Mouse (Mus musculus): Measurements from ENCODE around the gene Glo1. TPM values are rescaled to one million over a fixed set of nuclear protein-coding genes. Genes with fewer than 3 reads are reported as not detected.
A peak's percentile ranks its signal among the peaks of the same experiment; 100 is the strongest.

Glo1 gene
- polyA plus RNA-seq, 1 experiment from 2014 or later: 224 TPM

DNA sequence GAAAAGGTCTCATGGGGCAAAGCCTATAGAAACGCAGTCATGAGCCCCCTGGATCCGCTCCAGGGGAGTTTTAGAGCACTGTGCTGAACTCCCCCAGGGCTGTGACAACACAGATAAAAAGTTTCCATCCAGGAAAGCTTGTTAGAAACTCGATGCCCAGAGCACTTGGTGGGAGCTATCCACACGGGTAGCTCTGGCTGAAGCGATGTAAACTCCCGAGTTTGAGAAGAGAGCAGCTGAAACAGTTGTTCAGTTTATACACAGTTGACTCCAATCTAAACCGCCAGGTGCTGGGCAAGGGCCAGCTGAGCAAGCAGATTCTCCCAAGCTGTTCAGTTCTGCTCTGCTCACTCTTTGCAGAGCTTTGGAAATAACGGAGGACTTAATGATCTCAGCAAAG lies 87.6 kb downstream of the Glo1 start:
- no peak for ATAC-seq (ENCODE audit: insufficient read depth, low FRiP score)
- Histone ChIP-seq H3K4me3 (replicated peaks; ENCODE audit: low read length) (no peak overlapping the region), H3K9ac (ENCODE audit: low read length) (no peak overlapping the region), H3K4me2 (ENCODE audit: low read depth, low read length) (0 out of 2 replicates have a peak overlapping the region, but pooled peaks have one; percentile 6), H3K27me3 (ENCODE audit: control insufficient read depth, insufficient read depth, low read length) (no peaks in the 10 kb centered on the region), H3K27ac (ENCODE audit: low read length) (peak overlapping the region; percentile 49; the same call in 1 of the 2 replicates), H3K4me1 (ENCODE audit: control insufficient read depth, insufficient read depth, low read length) (peaks cover 9% of the 10 kb centered on the region; the same call in 1 of the 2 replicates), H3K36me3 (ENCODE audit: control insufficient read depth, insufficient read depth, low read length) (no peaks in the 10 kb centered on the region), H3K9me3 (replicated peaks; ENCODE audit: control insufficient read depth, low read length) (no peaks in the 10 kb centered on the region)
- WGBS: 21% methylated on average over 8 of the region's 8 CpGs

DNA sequence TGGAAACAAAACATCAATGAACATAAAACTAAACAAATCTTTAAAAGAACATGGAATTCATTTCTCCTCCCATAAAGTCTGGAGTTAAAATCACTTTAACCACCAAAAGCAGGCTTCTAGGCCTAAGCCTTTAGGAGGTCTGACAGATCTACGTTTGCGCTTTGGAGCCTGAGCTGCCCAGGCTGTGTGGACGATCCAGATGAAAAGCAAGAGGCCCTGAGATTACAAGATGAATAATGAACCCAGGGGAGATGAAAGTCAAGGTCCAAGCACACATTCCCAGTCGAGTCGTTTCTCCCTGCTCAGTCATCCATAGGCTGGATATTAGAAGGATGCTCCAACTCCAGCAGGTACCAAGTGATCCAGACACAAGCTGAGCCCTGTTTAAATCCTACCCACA lies 90.0 kb downstream of the Glo1 start:
- Histone ChIP-seq H3K4me1 (ENCODE audit: control insufficient read depth, insufficient read depth, low read length) (peaks cover 9% of the 10 kb centered on the region; the same call in 1 of the 2 replicates), H3K9ac (ENCODE audit: low read length) (no peak overlapping the region), H3K9me3 (replicated peaks; ENCODE audit: control insufficient read depth, low read length) (no peaks in the 10 kb centered on the region), H3K4me3 (replicated peaks; ENCODE audit: low read length) (no peak overlapping the region), H3K36me3 (ENCODE audit: control insufficient read depth, insufficient read depth, low read length) (no peaks in the 10 kb centered on the region), H3K27me3 (ENCODE audit: control insufficient read depth, insufficient read depth, low read length) (no peaks in the 10 kb centered on the region), H3K4me2 (ENCODE audit: low read depth, low read length) (no peak overlapping the region), H3K27ac (ENCODE audit: low read length) (no peak overlapping the region)
- no peak for ATAC-seq (ENCODE audit: insufficient read depth, low FRiP score)
- WGBS: 52% methylated on average over 5 of the region's 5 CpGs

Other genes starting within 250 kb of the Glo1 start
- gene Btbd9, start 50.4 kb downstream of the Glo1 start, polyA plus RNA-seq (2015; fragmentation: Nextera tagmentation; extraction: Ambion mirVana): 51.6 and 52.0 TPM in 2 replicates
- gene Dnah8, start 2.5 kb downstream of the Glo1 start, polyA plus RNA-seq (2015; fragmentation: Nextera tagmentation; extraction: Ambion mirVana): 1.0 and 1.7 TPM in 2 replicates

Data from stomach, embryonic 16.5 days (tissue).